Mouse (Mus musculus): ENCODE measurements around the gene Rufy3. TPM values are rescaled to one million over a fixed set of nuclear protein-coding genes. Genes with fewer than 3 reads are reported as not detected.

Gene Rufy3
- polyA plus RNA-seq, 1 experiment from 2014 or later = 121 TPM

- WGBS = 8% methylated on average over 29 of the region's 29 CpGs
- DNase-seq (ENCODE audit: low spot score, missing footprints) (peak; percentile 90), ATAC-seq (ENCODE audit: low FRiP score) (peak; percentile 79)
- H3K27ac ChIP-seq (ENCODE audit: low read depth, low read length) = peak overlapping the region; percentile 74; the same call in 1 of the 2 replicates
- no peaks in the 10 kb centered on the region for H3K27me3 ChIP-seq (ENCODE audit: control insufficient read depth, insufficient read depth, low read length)
- peaks cover 9% of the 10 kb centered on the region for H3K4me1 ChIP-seq (ENCODE audit: control insufficient read depth, insufficient read depth, low read length)
- peak overlapping the region; percentile 82 for H3K9ac ChIP-seq (ENCODE audit: low read length)
- H3K4me2 ChIP-seq = peak overlapping the region; percentile 62
- H3K9me3 ChIP-seq (ENCODE audit: control insufficient read depth, low read length) = no peaks in the 10 kb centered on the region
- peak overlapping the region; percentile 82 for H3K4me3 ChIP-seq (ENCODE audit: low read depth, low read length)
- H3K36me3 ChIP-seq (ENCODE audit: control insufficient read depth, insufficient read depth, low read length) = no peaks in the 10 kb centered on the region
Observed at GRCm38 (mm10) chr5:88553271-88554085, 11.4 kb upstream of the Rufy3 start.

GRCm38 (mm10) chr5:88554086-88554886 lies 10.6 kb upstream of the Rufy3 start, which contains the start of gene Utp3:
Gene Utp3, plus strand, starts transcription at chr5:88554462.
- H3K4me1 ChIP-seq (ENCODE audit: control insufficient read depth, insufficient read depth, low read length) = peaks cover 9% of the 10 kb centered on the region
- ATAC-seq (ENCODE audit: low FRiP score) (peak; percentile 96), DNase-seq (ENCODE audit: low spot score, missing footprints) (peak; percentile 100)
- no peaks in the 10 kb centered on the region for H3K9me3 ChIP-seq (ENCODE audit: control insufficient read depth, low read length)
- peak within 1 kb of the TSS; percentile 92 for H3K9ac ChIP-seq (ENCODE audit: low read length)
- H3K27ac ChIP-seq (ENCODE audit: low read depth, low read length) = peak within 1 kb of the TSS; percentile 74
- H3K27me3 ChIP-seq (ENCODE audit: control insufficient read depth, insufficient read depth, low read length) = no peaks in the 10 kb centered on the region
- H3K4me3 ChIP-seq (ENCODE audit: low read depth, low read length) = peak within 1 kb of the TSS; percentile 82
- WGBS = under 1% methylated on average over 69 of the region's 76 CpGs
- H3K36me3 ChIP-seq (ENCODE audit: control insufficient read depth, insufficient read depth, low read length) = no peaks in the 10 kb centered on the region
- H3K4me2 ChIP-seq = peak within 1 kb of the TSS; percentile 97

DNA sequence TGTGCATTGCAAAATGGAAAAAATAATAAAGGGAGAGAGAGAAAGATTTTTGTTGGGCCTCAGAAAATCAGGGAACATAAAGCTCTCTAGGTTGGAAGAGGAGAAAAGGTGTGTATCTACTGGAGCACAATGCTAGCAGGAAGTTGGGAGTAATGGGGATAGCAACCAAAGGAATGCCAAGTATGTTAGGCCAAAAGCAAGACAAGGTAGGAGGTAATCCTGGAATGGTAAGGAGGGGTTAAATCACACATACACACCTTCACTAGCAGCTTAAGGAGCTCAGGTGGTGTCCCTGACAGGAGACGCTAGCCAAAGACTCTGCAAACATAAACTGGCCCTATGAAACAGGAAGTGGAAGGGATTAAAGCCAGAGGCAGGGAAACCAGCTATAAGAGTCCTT lies 5.8 kb upstream of the Rufy3 start:
- no peak for ATAC-seq (ENCODE audit: low FRiP score)
- 56% methylated on average over 1 of the region's 1 CpGs for WGBS
- no peak for DNase-seq (ENCODE audit: low spot score, missing footprints)

GRCm38 (mm10) chr5:88561080-88561814 lies 3.6 kb upstream of the Rufy3 start:
- Histone ChIP-seq H3K4me2 (no peak overlapping the region), H3K4me3 (ENCODE audit: low read depth, low read length) (no peak overlapping the region), H3K9me3 (ENCODE audit: control insufficient read depth, low read length) (no peaks in the 10 kb centered on the region), H3K27ac (ENCODE audit: low read depth, low read length) (no peak overlapping the region), H3K27me3 (ENCODE audit: control insufficient read depth, insufficient read depth, low read length) (no peaks in the 10 kb centered on the region), H3K9ac (ENCODE audit: low read length) (no peak overlapping the region), H3K4me1 (ENCODE audit: control insufficient read depth, insufficient read depth, low read length) (peaks cover 3% of the 10 kb centered on the region; the same call in 1 of the 2 replicates), H3K36me3 (ENCODE audit: control insufficient read depth, insufficient read depth, low read length) (no peaks in the 10 kb centered on the region)
- 82% methylated on average over 9 of the region's 9 CpGs for WGBS
- ATAC-seq (ENCODE audit: low FRiP score) (no peak), DNase-seq (ENCODE audit: low spot score, missing footprints) (no peak)

More for the DNA sequence above, 5.8 kb upstream of the Rufy3 start:
- Histone ChIP-seq H3K36me3 (ENCODE audit: control insufficient read depth, insufficient read depth, low read length) (no peaks in the 10 kb centered on the region), H3K27ac (ENCODE audit: low read depth, low read length) (no peak overlapping the region), H3K4me1 (ENCODE audit: control insufficient read depth, insufficient read depth, low read length) (peaks cover 9% of the 10 kb centered on the region), H3K4me3 (ENCODE audit: low read depth, low read length) (no peak overlapping the region), H3K9me3 (ENCODE audit: control insufficient read depth, low read length) (no peaks in the 10 kb centered on the region), H3K27me3 (ENCODE audit: control insufficient read depth, insufficient read depth, low read length) (no peaks in the 10 kb centered on the region), H3K4me2 (no peak overlapping the region), H3K9ac (ENCODE audit: low read length) (no peak overlapping the region)

GRCm38 (mm10) chr5:88562863-88563780 lies 1.7 kb upstream of the Rufy3 start:
- no peak overlapping the region for H3K27ac ChIP-seq (ENCODE audit: low read depth, low read length)
- H3K27me3 ChIP-seq (ENCODE audit: control insufficient read depth, insufficient read depth, low read length) = no peaks in the 10 kb centered on the region
- H3K4me1 ChIP-seq (ENCODE audit: control insufficient read depth, insufficient read depth, low read length) = peaks cover 7% of the 10 kb centered on the region; the same call in 1 of the 2 replicates
- no peak overlapping the region for H3K4me3 ChIP-seq (ENCODE audit: low read depth, low read length)
- 82% methylated on average over 8 of the region's 8 CpGs for WGBS
- H3K9me3 ChIP-seq (ENCODE audit: control insufficient read depth, low read length) = no peaks in the 10 kb centered on the region
- no peak for DNase-seq (ENCODE audit: low spot score, missing footprints)
- no peak overlapping the region for H3K9ac ChIP-seq (ENCODE audit: low read length)
- no peaks in the 10 kb centered on the region for H3K36me3 ChIP-seq (ENCODE audit: control insufficient read depth, insufficient read depth, low read length)
- no peak overlapping the region for H3K4me2 ChIP-seq
- ATAC-seq (ENCODE audit: low FRiP score) = no peak

DNA sequence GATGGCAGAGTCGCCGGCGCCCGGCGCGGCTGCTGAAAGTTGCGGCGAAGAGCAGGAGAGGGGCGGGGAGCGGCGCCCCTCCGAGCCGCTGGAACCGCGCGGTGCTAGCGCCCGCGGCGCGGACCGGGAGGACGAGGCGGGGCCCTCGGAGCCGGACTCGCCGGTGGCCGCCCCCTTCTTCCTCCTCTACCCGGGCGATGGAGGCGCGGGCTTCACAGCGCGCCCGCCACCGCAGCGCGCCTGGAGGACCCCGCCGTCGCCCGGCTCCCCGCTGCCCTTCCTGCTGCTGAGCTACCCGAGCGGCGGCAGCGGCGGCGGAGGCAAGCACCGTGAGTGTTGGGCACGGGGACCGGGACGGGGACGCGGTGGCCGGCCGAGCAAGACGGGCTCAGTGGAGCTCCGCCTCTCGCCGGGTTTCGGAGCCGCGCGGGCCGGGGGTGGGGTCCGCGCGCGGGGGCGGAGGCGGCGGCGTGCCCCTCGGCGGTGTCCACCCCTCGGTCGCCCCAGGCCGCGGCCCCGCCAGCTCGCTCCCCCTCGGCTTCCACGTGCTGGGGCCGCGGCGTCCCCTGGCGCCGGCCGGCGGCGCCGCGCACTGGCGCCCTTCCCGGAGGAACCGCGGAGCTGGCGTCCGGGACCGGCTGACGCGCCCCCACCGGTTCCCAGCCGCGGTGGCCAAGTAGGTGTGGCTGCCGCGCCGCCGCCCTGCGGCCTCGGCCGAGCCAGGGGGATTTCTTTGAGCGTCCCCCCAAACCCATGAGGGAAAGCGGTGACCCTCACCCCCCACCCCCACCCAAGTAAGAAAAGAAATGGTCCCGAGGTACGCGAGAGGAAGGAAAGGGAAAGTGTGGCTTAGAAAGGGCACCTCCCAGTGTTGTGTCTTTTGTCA lies 551 bp downstream of the Rufy3 start:
- 1% methylated on average over 99 of the region's 119 CpGs for whole genome bisulfite sequencing
- H3K27ac ChIP-seq (ENCODE audit: low read depth, low read length) = peak overlapping the region; percentile 75
- peak overlapping the region; percentile 92 for H3K4me3 ChIP-seq (ENCODE audit: low read depth, low read length)
- ATAC-seq (ENCODE audit: low FRiP score) (peak; percentile 80), DNase-seq (ENCODE audit: low spot score, missing footprints) (peak; percentile 96)
- H3K4me2 ChIP-seq = peak overlapping the region; percentile 54
- H3K36me3 ChIP-seq (ENCODE audit: control insufficient read depth, insufficient read depth, low read length) = no peaks in the 10 kb centered on the region
- peaks cover 7% of the 10 kb centered on the region; the same call in 1 of the 2 replicates for H3K4me1 ChIP-seq (ENCODE audit: control insufficient read depth, insufficient read depth, low read length)
- H3K27me3 ChIP-seq (ENCODE audit: control insufficient read depth, insufficient read depth, low read length) = no peaks in the 10 kb centered on the region
- no peaks in the 10 kb centered on the region for H3K9me3 ChIP-seq (ENCODE audit: control insufficient read depth, low read length)
- peak overlapping the region; percentile 89 for H3K9ac ChIP-seq (ENCODE audit: low read length)

DNA sequence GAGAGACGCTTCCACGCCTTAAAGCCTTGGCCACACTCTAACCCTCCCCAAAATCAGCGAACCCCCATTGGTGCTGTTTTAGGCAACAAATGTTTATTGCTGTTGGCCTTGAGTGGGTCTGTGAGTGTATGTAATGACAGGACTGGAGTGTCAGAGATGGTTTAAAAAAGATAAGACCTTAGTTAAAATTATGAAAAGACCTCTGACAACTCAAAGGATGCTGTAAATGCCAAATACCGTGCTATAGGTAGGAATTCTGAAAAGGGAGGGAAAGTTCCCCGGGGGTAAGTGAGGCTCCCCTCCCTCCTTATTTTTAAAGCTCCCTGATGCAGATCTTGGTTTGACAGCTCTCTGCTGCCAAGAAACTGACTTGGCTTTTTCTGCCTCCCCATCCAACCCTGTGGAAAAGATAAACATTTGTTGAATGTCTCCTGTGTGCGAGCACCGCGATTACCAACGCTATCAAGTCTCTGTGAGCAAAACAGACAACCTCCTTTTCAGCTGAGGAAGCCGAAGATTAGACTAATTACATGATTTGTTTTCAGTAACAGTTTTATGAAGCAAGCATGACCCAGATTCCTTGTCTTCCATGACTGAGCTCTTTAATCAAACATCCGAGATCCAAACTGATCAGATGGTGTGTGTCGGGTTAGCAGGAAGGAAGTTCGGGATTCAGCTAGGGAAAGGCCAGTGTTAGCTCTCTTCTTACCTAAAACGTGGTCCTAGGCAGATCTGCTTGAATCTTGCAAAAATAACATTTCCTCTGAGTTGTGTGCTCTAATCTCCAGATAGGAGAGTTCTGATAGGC lies 1.4 kb downstream of the Rufy3 start:
- Histone ChIP-seq H3K4me2 (peak overlapping the region; percentile 54), H3K9ac (ENCODE audit: low read length) (peak overlapping the region; percentile 89), H3K4me3 (ENCODE audit: low read depth, low read length) (peak overlapping the region; percentile 92), H3K27me3 (ENCODE audit: control insufficient read depth, insufficient read depth, low read length) (no peaks in the 10 kb centered on the region), H3K9me3 (ENCODE audit: control insufficient read depth, low read length) (no peaks in the 10 kb centered on the region), H3K36me3 (ENCODE audit: control insufficient read depth, insufficient read depth, low read length) (no peaks in the 10 kb centered on the region), H3K27ac (ENCODE audit: low read depth, low read length) (0 out of 2 replicates have a peak overlapping the region, but pooled peaks have one; percentile 1), H3K4me1 (ENCODE audit: control insufficient read depth, insufficient read depth, low read length) (peaks cover 7% of the 10 kb centered on the region; the same call in 1 of the 2 replicates)
- WGBS = 11% methylated on average over 14 of the region's 14 CpGs
- DNase-seq (ENCODE audit: low spot score, missing footprints) (peak; percentile 89), ATAC-seq (ENCODE audit: low FRiP score) (no peak)
